Mouse (Mus musculus) cerebellum, postnatal 4 days (tissue): ENCODE results near the gene Runx1.

Experiments
- DNase-seq, 2 experiments: peaks; one replicate each; pipeline ENCODE4 v3.0.0; 2022; ENCODE audit warnings: low spot score in 2 of 2, mixed read lengths in 1 of 2

Gene Runx1

DNA sequence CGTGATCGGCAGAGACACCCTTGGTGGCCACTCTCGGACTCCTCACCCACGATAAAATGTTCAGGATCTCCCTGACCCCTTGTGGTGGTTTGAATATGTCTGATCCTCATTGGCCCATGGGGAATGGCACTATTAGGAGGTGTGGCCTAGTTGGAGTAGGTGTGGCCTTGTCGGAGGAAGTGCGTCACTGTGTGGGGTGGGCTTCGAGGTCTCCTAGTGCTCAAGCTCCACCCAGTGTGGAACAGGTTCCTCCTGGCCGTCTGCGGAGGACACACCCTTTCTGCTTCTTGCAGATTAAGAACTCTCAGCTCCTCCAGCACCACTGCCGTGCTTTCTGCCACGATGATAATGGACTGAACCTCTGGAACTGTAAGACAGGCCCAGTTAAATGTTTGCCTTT is 254.7 kb downstream of the Runx1 start:
- no peak for DNase-seq

DNA sequence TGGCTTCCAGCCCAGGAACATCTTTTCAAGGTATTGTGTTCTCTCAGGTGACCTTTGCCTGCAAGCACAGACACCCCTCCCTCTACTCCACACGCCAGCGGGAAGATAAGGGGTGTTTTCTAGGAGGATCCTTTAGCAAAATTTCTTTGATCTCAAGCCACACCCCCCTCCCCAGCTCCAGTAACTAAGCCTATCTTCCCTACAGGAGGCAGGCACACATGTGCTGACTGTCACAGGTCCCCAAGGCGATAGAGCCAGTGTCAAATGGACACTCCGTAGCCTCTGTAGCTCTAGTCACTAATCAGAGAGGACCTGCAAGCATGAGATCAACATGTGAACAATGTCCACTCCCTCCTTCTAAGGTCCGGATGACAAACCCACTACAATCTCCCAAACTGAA is 259.8 kb downstream of the Runx1 start:
- no peak for DNase-seq

DNA sequence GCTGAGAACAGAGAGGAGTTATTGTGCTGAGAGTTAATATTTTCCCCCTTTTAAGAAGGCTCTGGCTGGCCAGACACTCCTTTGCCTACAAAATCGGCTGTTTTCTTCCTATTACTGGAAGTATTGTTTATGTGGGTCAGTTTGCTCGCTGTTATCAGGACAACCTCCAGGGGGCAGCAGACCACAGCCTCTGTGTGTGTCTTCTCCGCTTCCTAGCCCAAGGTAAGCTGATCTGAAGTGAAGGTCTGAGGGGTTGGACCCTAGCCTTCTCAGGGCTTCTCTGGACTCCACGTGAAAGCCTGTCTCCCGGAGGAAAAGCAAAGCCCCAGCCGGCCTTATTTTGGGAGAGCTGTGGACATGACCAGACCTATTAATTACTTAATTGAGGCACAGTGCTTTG is 260.2 kb downstream of the Runx1 start:
- DNase-seq, result peak; percentile 87 to 90

DNA sequence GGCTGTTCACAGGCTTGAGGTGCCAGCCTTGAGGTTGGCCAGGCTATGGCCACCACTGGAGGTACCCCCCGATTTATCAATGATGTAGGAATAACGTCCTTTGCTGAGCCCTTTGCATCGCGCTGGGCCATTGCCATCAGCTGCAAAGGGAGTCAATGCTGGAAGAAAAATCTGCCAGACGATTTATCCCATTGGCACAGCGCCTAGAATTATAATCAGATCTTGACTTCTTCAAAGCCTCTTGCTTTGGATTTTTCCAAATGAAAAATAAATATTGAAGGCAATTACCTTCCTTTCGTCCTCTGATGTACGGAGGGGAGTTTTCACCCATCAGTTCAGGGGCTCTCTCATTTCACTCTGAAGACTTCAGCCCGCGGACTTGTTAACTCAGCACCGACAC is 260.7 kb downstream of the Runx1 start:
- no peak for DNase-seq

DNA sequence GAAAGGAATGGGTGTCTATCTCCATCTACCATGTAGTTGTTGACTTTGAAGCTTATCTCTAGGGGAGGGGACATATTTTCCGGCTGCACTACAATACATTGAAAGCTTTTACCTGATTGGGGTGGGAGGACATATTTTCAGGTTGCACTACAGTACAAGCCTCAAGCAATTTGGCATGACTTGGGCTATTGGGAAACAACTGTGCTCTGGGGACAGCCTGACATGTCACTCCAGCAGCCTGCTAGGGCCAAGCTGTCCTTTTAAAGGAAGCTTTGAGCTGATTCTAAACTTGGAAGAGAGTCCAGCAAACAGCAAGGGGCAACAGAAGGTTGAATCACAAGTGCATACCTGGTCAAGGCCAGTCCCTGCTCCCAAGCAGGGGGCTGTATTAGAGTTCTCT is 270.9 kb downstream of the Runx1 start:
- no peak for DNase-seq

DNA sequence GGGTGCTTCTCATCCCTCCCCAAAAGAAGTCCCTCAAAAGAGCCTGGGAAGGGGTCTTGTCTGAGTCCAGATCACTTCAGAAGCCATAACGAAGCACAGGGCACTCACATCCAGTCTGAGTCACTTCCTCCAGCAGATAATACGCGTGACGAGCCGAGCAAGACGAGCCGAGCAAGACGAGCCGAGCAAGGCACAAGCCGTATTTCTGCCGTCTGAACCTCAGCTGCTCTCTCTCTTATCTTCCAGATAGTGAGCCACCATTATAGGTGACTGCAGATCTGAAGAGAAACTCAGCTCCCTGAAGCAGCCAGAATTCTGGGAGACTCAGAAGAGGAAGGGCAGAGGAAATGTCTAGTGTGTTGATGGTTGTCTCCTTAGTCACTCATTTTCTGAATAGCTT is 273.1 kb downstream of the Runx1 start:
- DNase-seq, result no peak

DNA sequence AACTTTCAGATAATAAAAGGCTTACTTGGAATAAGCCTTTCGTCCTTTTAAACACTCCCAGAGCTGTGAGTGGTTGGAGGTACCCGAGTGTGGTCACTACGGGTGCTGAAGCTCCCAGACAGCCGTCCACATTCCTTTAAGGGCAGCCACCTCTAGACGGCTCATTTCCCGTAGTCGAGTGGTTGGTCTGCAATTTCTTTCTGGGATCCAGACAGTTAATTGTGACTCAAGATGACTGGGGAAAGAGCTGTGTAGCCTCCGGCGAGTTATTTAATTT is 273.9 kb downstream of the Runx1 start:
- DNase-seq, result no peak
